Mouse (Mus musculus): ENCODE results near the gene Loxl4.

Gene Loxl4

GRCm38 (mm10) chr19:42612654-42613053 lies at the start of gene Loxl4:
TSS of gene Loxl4 (minus strand) at chr19:42612813.
- DNase-seq (ENCODE audit: low read depth), result peak; percentile 31

GRCm38 (mm10) chr19:42661430-42662164 lies 49.0 kb upstream of the Loxl4 start:
- DNase-seq (ENCODE audit: low read depth), result no peak

GRCm38 (mm10) chr19:42660244-42660565 lies 47.6 kb upstream of the Loxl4 start:
- no peak for DNase-seq (ENCODE audit: low read depth)

GRCm38 (mm10) chr19:42659354-42660243 lies 47.0 kb upstream of the Loxl4 start:
- DNase-seq (ENCODE audit: low read depth), result peak; percentile 87

- DNase-seq (ENCODE audit: low read depth), result no peak
Observed at GRCm38 (mm10) chr19:42658435-42659135, 46.0 kb upstream of the Loxl4 start.

- DNase-seq (ENCODE audit: low read depth), result no peak
Observed at GRCm38 (mm10) chr19:42657769-42658168, 45.2 kb upstream of the Loxl4 start.

GRCm38 (mm10) chr19:42657306-42657705 lies 44.7 kb upstream of the Loxl4 start:
- no peak for DNase-seq (ENCODE audit: low read depth)

- DNase-seq (ENCODE audit: low read depth), result no peak
Observed at GRCm38 (mm10) chr19:42655006-42655405, 42.4 kb upstream of the Loxl4 start.

- DNase-seq (ENCODE audit: low read depth), result no peak
Observed at GRCm38 (mm10) chr19:42653091-42653490, 40.5 kb upstream of the Loxl4 start.

- no peak for DNase-seq (ENCODE audit: low read depth)
Observed at GRCm38 (mm10) chr19:42652425-42652824, 39.8 kb upstream of the Loxl4 start.

- DNase-seq (ENCODE audit: low read depth), result no peak
Observed at GRCm38 (mm10) chr19:42640211-42640610, 27.6 kb upstream of the Loxl4 start.

- DNase-seq (ENCODE audit: low read depth), result no peak
Observed at GRCm38 (mm10) chr19:42639544-42639943, 26.9 kb upstream of the Loxl4 start.

- DNase-seq (ENCODE audit: low read depth), result peak; percentile 69
Observed at GRCm38 (mm10) chr19:42638604-42639481, 26.2 kb upstream of the Loxl4 start.

- no peak for DNase-seq (ENCODE audit: low read depth)
Observed at GRCm38 (mm10) chr19:42636631-42637030, 24.0 kb upstream of the Loxl4 start.

GRCm38 (mm10) chr19:42633650-42634049 lies 21.0 kb upstream of the Loxl4 start:
- DNase-seq (ENCODE audit: low read depth), result no peak

- no peak for DNase-seq (ENCODE audit: low read depth)
Observed at GRCm38 (mm10) chr19:42632301-42632700, 19.7 kb upstream of the Loxl4 start.

- DNase-seq (ENCODE audit: low read depth), result no peak
Observed at GRCm38 (mm10) chr19:42631541-42631961, 18.9 kb upstream of the Loxl4 start.

- DNase-seq (ENCODE audit: low read depth), result no peak
Observed at GRCm38 (mm10) chr19:42628068-42628467, 15.5 kb upstream of the Loxl4 start.

- peak; percentile 20 for DNase-seq (ENCODE audit: low read depth)
Observed at GRCm38 (mm10) chr19:42613647-42614225, 1.1 kb upstream of the Loxl4 start.

- DNase-seq (ENCODE audit: low read depth), result no peak
Observed at GRCm38 (mm10) chr19:42613116-42613515, 503 bp upstream of the Loxl4 start.

- DNase-seq (ENCODE audit: low read depth), result no peak
Observed at GRCm38 (mm10) chr19:42611746-42612145, 867 bp downstream of the Loxl4 start.
